Mouse (Mus musculus): ENCODE data around the gene Klhdc7a. TPM values are rescaled to one million over a fixed set of nuclear protein-coding genes. Genes with fewer than 3 reads are reported as not detected.

The Klhdc7a gene
- total RNA-seq, 4 experiments from 2014 or later, result 0.07 to 0.88 (median 0.30) TPM

DNA sequence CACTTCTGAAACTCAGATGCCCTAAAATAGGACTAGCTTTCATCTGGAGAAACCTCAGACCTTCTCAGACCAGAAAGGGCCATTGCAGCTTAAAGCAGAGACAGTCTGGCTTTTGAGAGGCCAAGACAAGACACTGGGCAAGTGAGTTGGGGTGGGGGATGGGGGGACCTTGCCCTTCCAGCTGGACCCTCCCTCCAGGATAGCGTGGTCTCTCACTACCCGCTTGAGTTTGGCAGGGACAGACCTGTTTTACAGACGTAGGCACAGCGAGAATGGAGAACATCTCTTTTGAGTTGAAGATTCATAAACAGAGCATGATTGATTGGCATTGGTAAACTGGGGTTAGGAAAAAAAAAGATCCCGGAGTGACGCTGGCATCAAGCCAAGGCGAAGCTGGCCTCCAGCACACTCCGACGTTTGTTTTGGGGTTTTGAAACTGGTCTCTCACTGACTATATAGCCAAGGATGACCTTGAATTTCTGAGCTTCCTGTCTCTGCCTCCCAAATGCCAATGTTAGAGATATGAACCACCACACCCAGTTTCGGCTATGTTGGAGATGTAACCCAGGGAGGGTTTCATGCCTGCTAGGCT is 7.0 kb downstream of the Klhdc7a start:
- DNase-seq (ENCODE audit: low spot score in 2 of 2), result no peak

- no peak for DNase-seq (ENCODE audit: low spot score in 2 of 2)
Observed at GRCm38 (mm10) chr4:139960086-139960713, 7.6 kb downstream of the Klhdc7a start.

DNA sequence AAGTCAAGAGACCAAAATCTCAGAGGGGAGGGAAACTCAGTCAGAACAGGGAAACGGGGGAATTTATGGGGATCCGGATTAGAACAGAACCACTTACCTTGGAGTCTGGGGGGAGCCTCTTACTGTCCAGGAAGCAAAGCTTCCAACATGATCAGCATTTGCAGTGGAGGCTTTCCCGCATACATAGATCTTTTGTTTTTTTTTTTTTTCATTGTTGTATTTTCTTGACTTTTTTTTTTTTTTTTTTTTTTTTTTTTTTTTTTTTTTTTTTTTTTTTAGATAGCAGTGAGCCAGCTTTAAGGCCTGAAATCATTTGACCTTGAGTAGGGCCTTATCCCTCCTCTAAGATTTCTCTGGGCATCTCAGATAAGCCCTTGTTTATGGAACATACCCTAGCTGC is 8.6 kb downstream of the Klhdc7a start:
- DNase-seq (ENCODE audit: low spot score in 2 of 2), result no peak

DNA sequence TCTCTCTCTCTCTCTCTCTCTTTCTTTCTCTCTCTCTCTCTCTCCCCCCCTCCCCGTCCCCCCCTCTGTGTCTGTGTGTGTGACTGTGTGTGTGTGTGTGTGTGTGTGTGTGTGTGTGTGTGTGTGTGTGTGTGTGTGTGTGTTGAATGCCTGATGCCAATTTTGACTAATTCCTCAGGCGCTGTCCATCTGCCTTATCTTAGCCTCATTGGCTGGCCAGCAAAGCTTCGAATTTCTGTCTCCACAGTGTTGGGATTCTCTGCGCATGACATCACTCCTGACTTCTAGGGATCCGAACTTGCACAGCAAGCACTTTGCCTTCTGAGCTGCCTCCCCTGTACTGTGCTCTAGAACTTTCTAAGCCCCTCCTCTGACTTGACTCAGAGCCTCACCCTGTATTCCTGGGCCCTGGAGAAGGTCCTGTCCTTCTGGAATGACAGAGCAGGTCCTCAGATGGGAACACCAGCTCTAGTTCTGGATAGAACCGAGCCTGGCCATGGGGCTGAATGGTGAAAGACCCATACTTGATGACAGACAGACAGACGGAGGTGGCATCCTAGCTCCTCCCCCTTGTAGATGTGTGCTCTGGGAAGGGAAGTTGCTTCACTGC is 16.8 kb downstream of the Klhdc7a start:
- DNase-seq (ENCODE audit: low spot score in 2 of 2), result no peak

DNA sequence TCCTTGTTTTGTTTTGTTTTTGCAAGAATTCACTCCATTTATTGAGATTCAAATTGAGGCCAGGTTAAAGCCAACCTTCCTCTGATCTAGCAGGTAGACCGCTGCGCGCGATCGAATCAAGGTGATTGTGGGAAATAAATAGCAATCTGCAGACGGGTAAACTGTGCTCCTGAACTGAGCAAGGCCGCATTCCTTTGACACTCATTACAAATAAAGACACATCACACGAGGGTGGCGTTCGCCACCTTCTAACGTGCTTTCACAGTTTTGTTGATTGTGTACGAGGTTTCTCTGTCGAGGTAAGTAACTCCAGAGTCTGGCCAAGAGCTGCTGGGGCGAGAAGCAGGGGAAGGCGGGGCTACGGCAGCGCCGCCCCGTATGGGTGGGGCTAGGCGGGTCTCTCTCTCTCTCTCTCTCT is 17.4 kb downstream of the Klhdc7a start:
- no peak for DNase-seq (ENCODE audit: low spot score in 2 of 2)

DNA sequence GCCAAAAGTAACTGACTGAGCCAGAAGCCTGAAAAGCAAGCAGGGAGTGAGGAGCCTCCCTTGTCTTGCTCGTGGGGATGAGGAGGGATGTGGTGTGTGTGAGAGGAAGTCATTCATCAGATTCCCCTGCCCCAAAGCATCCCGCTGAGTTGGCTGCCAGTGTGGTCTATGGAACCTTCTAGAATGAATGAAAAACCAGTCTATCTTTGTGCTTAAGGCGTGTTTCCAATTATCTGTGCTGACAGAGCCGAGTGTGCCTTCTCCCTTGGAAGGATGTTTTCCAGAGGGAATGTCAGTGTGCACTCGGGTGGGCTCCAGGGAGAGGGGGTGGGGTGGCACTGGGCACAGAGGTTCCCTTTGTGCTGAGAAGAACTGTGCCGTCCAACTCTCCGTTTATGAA is 19.2 kb downstream of the Klhdc7a start:
- DNase-seq (ENCODE audit: low spot score in 2 of 2), result no peak

- no peak for DNase-seq (ENCODE audit: low spot score in 2 of 2)
Observed at GRCm38 (mm10) chr4:139947341-139947740, 20.5 kb downstream of the Klhdc7a start.

DNA sequence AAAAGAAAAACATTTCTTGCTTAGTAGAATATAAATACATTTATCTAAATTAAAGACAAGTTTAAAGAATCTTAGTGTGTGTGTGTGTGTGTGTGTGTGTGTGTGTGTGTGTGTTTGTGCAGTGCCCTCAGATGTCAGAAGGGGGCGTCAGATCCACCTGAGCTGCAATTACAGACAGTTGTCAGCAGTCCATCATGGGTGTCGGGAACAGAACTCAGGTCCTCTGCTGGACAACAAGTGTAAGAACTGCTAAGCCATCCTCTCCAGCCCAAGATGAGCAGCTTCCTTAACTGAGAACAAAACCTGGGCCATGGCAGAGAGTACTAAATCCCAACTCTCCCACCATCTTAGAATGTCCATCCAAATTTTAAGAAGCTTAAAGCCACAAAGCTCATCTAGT is 26.0 kb downstream of the Klhdc7a start:
- no peak for DNase-seq (ENCODE audit: low spot score in 2 of 2)

DNA sequence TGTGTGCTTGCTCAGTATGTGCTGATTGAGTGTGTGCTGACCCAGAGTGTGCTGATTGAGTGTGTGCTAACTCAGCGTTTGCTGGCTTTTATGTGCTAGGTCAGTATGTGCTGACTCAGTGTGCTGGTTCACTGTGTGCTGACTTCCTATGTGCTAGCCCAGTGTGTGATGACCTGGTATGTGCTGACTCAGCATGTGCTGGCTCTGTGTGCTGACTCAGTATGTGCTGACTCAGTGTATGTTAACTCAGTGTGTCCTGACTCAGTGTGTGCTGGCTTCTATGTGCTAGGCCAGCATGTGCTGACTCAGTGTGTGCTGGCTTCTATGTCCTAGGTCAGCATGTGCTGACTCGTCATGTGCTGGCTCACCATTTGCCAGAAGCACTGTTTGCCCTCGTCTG is 32.3 kb downstream of the Klhdc7a start:
- DNase-seq (ENCODE audit: low spot score in 2 of 2), result no peak

DNA sequence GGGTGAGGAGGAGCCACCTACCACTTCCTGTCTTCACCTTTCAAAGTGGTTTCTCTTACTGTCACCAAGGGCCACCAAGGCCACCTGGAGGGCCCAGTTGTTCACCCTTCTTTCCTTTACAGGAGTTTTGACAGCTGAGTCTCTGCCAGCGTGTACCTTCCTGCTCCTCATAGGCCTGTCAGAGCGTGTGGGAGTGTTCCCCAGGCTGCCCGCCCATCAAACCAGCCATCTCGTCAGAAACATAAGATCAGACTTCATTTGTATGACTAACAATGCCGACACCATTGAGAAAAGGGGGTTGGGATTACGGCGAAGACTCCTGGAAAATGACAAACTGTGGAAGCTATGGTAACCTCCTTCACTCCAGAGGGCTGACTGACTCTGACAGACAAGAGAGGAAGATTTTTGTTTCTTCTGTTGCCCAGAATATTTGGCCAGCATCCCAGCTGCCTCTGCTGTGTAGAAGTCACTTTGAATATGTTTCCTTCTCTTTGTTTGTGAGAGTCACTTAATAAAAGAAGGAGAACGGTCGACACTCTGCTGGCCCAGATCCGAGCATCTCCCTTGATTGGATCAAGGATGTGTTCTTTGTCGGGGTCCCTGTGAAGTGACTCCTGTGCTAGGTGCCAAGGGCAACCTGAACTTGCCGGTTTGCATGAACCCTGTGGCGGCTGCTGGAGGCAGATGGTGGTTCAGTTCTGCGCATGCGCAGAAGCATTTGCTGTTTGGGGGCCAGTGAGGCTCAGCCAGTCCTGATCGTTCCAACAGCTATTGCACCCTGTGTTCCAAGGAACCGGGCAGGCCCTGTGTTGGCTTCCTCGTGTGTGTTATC is 34.6 kb downstream of the Klhdc7a start:
- DNase-seq (ENCODE audit: low spot score in 2 of 2), result no peak

DNA sequence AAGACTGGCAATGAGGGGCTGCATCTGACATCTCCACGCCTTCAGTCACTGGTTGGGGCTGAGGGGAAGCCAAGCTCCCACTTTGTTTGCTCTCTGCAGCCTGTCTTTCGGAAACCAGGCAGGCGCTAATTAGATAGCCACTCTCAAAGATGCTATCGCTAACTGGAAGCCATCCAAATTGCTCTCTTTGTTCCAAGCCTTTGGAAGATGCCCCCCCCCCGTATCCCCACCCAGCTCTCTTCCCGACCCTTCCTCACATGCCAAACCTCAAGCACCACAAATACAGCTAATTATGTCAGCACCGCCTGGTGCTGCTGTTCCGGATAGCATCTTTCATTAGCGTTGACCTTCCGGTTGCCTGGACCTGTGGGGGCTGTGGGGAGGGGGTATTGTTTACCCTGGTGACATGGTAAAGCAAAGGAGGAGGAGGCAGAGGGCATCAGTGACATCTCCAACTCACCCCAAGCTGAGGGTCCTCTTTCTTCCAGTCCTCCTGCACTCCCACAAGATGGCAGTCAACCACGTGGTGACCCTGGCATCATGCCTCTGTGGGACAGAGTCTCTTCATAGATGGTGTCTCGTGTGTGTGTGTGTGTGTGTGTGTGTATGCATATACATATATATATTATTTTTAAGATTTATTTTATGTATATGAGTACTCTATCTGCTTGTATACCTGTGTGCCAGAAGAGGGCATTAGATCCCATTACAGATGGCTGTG is 35.9 kb downstream of the Klhdc7a start:
- no peak for DNase-seq (ENCODE audit: low spot score in 2 of 2)

GRCm38 (mm10) chr4:139930885-139931284 is 36.9 kb downstream of the Klhdc7a start:
- DNase-seq (ENCODE audit: low spot score in 2 of 2), result no peak

DNA sequence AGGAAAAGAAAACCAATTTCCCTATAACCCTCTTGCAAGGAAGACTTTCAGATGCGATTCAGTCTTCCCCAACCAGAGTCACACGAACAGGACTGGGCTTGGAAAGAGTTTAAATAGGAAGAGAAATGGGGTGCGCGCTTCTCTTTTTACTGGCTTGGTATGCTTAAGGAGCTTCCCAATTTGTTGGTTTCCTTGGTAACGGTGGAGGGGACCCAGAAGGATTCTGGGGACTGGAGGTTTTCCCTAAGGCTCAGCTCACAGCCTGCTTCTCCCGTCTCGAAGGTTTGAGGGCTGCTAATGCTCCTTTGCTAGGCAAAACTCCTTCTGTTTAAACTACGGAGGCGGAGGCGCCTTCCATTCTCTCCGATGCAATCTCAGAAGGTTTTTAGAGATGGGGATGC is 41.7 kb downstream of the Klhdc7a start:
- DNase-seq (ENCODE audit: low spot score in 2 of 2), result no peak

DNA sequence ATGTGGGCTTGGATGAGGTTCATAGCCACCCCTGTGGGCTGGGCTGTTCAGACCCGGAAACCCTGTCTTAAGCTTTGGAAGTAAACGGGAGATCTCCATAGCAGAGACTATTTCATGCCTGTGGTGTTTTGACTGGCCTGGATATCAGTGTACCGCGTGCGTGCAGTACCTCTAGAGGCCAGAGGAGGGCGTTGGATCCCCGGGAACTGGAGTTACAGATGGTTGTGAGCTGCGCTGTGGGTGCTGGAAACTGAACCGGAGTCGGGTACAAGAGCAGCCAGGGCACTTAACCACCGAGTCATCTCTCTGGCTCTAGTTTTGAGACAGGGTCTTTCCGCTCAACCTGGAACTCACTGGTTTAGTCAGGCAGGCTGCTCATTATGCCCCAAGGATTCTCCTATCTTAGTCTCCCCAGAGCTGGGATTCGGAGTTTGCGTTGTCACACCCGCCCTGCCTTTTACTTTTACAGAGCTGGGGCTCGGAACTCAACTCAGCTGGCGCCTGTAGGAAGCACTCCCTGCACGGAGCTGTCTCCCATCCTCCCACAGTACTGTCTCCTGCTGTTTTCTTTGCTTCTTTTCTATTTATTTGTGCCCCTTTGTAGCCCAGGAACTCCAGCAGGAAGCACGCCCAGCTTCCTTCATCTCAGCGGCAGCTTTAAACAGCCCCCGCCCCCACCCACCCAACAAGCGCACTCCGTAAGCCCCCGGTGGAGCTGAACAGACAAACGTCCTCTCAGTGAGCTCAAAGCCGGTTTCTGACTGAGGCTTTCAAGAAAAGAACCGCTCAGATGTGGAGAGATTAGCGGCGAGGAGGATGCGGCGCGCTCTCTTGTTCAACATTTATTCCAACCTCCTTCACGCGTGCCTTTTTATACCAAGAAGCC is 42.3 kb downstream of the Klhdc7a start:
- no peak for DNase-seq (ENCODE audit: low spot score in 2 of 2)

DNA sequence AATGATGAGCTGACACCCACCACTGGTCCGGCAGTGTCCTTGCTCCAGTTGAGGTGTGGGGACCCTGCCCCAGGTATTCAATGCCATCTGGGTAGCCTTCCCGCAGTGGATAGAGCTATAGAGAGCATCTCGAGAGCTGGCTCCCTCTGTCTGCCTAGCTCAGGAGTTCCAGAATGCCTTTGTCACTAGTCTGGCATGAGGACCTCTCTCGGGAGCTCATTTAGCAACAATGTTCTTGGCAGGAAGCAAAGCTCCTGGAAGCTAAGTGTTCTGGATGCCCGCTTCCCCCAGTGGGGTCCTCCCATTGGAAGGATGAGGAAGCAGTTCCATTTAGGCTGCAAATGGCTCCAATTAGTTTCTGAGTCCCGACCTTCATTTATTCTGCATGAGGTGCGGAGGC is 51.1 kb downstream of the Klhdc7a start:
- DNase-seq (ENCODE audit: low spot score in 2 of 2), result no peak

Small RNAs within 50 kb of the gene (microRNA-seq; reads per million reads assigned to microRNA genes)
- not detected for gene Mir2139

Other genes with a start within 250 kb of the Klhdc7a start
- 1 to 10 TPM in 1 of 4 experiments, under 1 TPM in 3; 0.54 to 1.1 (median 0.92) TPM for gene Pax7, start 134.5 kb downstream of the Klhdc7a start, total RNA-seq (2022)

Data from gastrocnemius, adult 8-10 months (tissue).